Mouse (Mus musculus) forebrain, postnatal 0 days (tissue): Measurements from ENCODE around the gene Epor. TPM values are rescaled to one million over a fixed set of nuclear protein-coding genes. Genes with fewer than 3 reads are reported as not detected.

Experiments used
- ATAC-seq: fragments of 200-750 bp; cut with Nextera tagmentation; 2 replicates; pipeline ENCODE4 v1.8.0; 2017; ENCODE audit warnings: mild to moderate bottlenecking, moderate library complexity
- DNase-seq: peaks from one replicate; pipeline ENCODE4 v3.0.0-alpha.2; 2015
- H3K27ac ChIP-seq: fragments of 300-500 bp; sonication (generic); 2 replicates; pipeline ENCODE4 v1.5.1; 2014; ENCODE audit warnings: low read depth, mild to moderate bottlenecking, antibody characterized with exemption, low read length, moderate library complexity, mixed read lengths
- H3K27me3 ChIP-seq: fragments of 300-500 bp; sonication (generic); 2 replicates; pipeline ENCODE4 v1.6.1; 2014; ENCODE audit warnings: mild to moderate bottlenecking, low read length, mixed read lengths; ENCODE audit not compliant: insufficient read depth
- H3K36me3 ChIP-seq: fragments of 300-500 bp; sonication (generic); 2 replicates; pipeline ENCODE4 v1.6.1; 2014; ENCODE audit warnings: mild to moderate bottlenecking, moderate library complexity; ENCODE audit not compliant: insufficient read depth
- H3K4me1 ChIP-seq: fragments of 300-500 bp; sonication (generic); 2 replicates; pipeline ENCODE4 v1.6.1; 2014; ENCODE audit warnings: antibody characterized with exemption; ENCODE audit not compliant: insufficient read depth
- H3K4me2 ChIP-seq: fragments of 300-500 bp; sonication (generic); 2 replicates; pipeline ENCODE4 v1.6.1; 2014; ENCODE audit warnings: low read depth, mild to moderate bottlenecking, moderate library complexity
- H3K4me3 ChIP-seq: fragments of 300-500 bp; sonication (generic); 2 replicates; pipeline ENCODE4 v1.5.1; 2014; ENCODE audit warnings: low read depth, low read length, mixed read lengths
- H3K9ac ChIP-seq: fragments of 300-500 bp; sonication (generic); 2 replicates; pipeline ENCODE4 v1.6.1; 2014; ENCODE audit warnings: mild to moderate bottlenecking
- H3K9me3 ChIP-seq: fragments of 300-500 bp; sonication (generic); 2 replicates; pipeline ENCODE4 v1.6.1; 2016; ENCODE audit warnings: low read length
- CTCF ChIP-seq: sonication (generic); IDR thresholded peaks from 2 replicates; pipeline ENCODE4 v1.5.1; 2016; ENCODE audit warnings: antibody characterized with exemption, control low read depth, low read depth
- WGBS: fragments of 180-500 bp; shearing (Covaris S2); extraction: QIAGEN DNeasy Blood & Tissue Kit; methylation state at CpG from one replicate; pipeline ENCODE4 v1.1.7; 2014; 5-methylcytosine and 5-hydroxymethylcytosine counted together
- polyA plus RNA-seq: library from polyadenylated mRNA; unstranded; fragments of >200 nt; fragmentation: Nextera tagmentation; extraction: Ambion mirVana; gene quantifications from 2 replicates; pipeline ENCODE4 v1.2.1, GENCODE M21; 2015
- total RNA-seq: library from RNA; depleted of rRNA; stranded (reverse); fragments of >200 nt; gene quantifications from 2 replicates; pipeline ENCODE4 v1.2.3, GENCODE M21; 2014

Epor gene
- total and polyA plus RNA-seq, 2 experiments from 2014 or later: 0.24 to 2.4 TPM

GRCm38 (mm10) chr9:21929208-21929607, 34.1 kb downstream of the Epor start:
- no peak for DNase-seq

GRCm38 (mm10) chr9:21927208-21927753, 36.0 kb downstream of the Epor start, which contains the start of the genes Ccdc159 and Tmem205:
TSS of gene Ccdc159 (plus strand) at chr9:21927471.
TSS of gene Tmem205 (minus strand) at chr9:21927556.
- Histone ChIP-seq H3K4me2 (peak within 1 kb of the TSS; percentile 54), H3K36me3 (0 out of 2 replicates have a peak, but pooled peaks cover 3% of the 10 kb centered on the region), H3K27me3 (no peaks in the 10 kb centered on the region), H3K27ac (peak within 1 kb of the TSS; percentile 64), H3K4me3 (peak within 1 kb of the TSS; percentile 54), H3K9ac (peak within 1 kb of the TSS; percentile 63), H3K9me3 (no peaks in the 10 kb centered on the region), H3K4me1 (peaks cover 10% of the 10 kb centered on the region; the same call in 1 of the 2 replicates)
- TF ChIP-seq CTCF: no peak
- whole genome bisulfite sequencing: under 1% methylated on average over 28 of the region's 28 CpGs
- peak; percentile 97 for ATAC-seq
- peak; percentile 96 for DNase-seq

More at GRCm38 (mm10) chr9:21929208-21929607, 34.1 kb downstream of the Epor start:
- H3K27me3 ChIP-seq: no peaks in the 10 kb centered on the region
- 0 out of 2 replicates have a peak, but pooled peaks cover 3% of the 10 kb centered on the region for H3K36me3 ChIP-seq
- no peak for TF ChIP-seq CTCF
- no peak overlapping the region for H3K27ac ChIP-seq
- no peak for ATAC-seq
- H3K4me2 ChIP-seq: no peak overlapping the region
- no peak overlapping the region for H3K4me3 ChIP-seq
- no peaks in the 10 kb centered on the region for H3K9me3 ChIP-seq
- WGBS: 84% methylated on average over 3 of the region's 3 CpGs
- no peak overlapping the region for H3K9ac ChIP-seq
- peaks cover 10% of the 10 kb centered on the region; the same call in 1 of the 2 replicates for H3K4me1 ChIP-seq

GRCm38 (mm10) chr9:21926784-21927183, 36.5 kb downstream of the Epor start:
- Histone ChIP-seq H3K27ac (peak overlapping the region; percentile 64), H3K36me3 (0 out of 2 replicates have a peak, but pooled peaks cover 3% of the 10 kb centered on the region), H3K9me3 (no peaks in the 10 kb centered on the region), H3K9ac (peak overlapping the region; percentile 63), H3K4me1 (peaks cover 10% of the 10 kb centered on the region; the same call in 1 of the 2 replicates), H3K4me2 (peak overlapping the region; percentile 54), H3K4me3 (peak overlapping the region; percentile 54), H3K27me3 (no peaks in the 10 kb centered on the region)
- no peak for DNase-seq
- ATAC-seq: peak; percentile 15; the same call in 1 of the 2 replicates
- 0% methylated on average over 6 of the region's 6 CpGs for WGBS
- no peak for TF ChIP-seq CTCF

GRCm38 (mm10) chr9:21926155-21926554, 37.2 kb downstream of the Epor start:
- ATAC-seq: no peak
- Histone ChIP-seq H3K4me1 (peaks cover 10% of the 10 kb centered on the region; the same call in 1 of the 2 replicates), H3K9me3 (no peaks in the 10 kb centered on the region), H3K4me2 (peak overlapping the region; percentile 54), H3K4me3 (no peak overlapping the region; the same call in 1 of the 2 replicates), H3K9ac (peak overlapping the region; percentile 63), H3K27me3 (no peaks in the 10 kb centered on the region), H3K27ac (peak overlapping the region; percentile 64; the same call in 1 of the 2 replicates), H3K36me3 (0 out of 2 replicates have a peak, but pooled peaks cover 3% of the 10 kb centered on the region)
- WGBS: 78% methylated on average over 6 of the region's 6 CpGs
- TF ChIP-seq CTCF: no peak
- DNase-seq: no peak

GRCm38 (mm10) chr9:21925506-21925905, 37.8 kb downstream of the Epor start:
- no peak overlapping the region for H3K4me2 ChIP-seq
- 0 out of 2 replicates have a peak, but pooled peaks cover 3% of the 10 kb centered on the region for H3K36me3 ChIP-seq
- 100% methylated on average over 1 of the region's 1 CpGs for WGBS
- no peak for DNase-seq
- no peak overlapping the region for H3K4me3 ChIP-seq
- H3K27ac ChIP-seq: no peak overlapping the region
- no peak for TF ChIP-seq CTCF
- ATAC-seq: no peak
- no peaks in the 10 kb centered on the region for H3K27me3 ChIP-seq
- no peaks in the 10 kb centered on the region for H3K9me3 ChIP-seq
- H3K4me1 ChIP-seq: peaks cover 10% of the 10 kb centered on the region; the same call in 1 of the 2 replicates
- H3K9ac ChIP-seq: no peak overlapping the region

GRCm38 (mm10) chr9:21925034-21925433, 38.3 kb downstream of the Epor start:
- H3K4me2 ChIP-seq: no peak overlapping the region
- DNase-seq (no peak), ATAC-seq (no peak)
- 91% methylated on average over 3 of the region's 3 CpGs for WGBS
- H3K4me3 ChIP-seq: no peak overlapping the region
- H3K9ac ChIP-seq: no peak overlapping the region
- peaks cover 10% of the 10 kb centered on the region; the same call in 1 of the 2 replicates for H3K4me1 ChIP-seq
- H3K9me3 ChIP-seq: no peaks in the 10 kb centered on the region
- H3K36me3 ChIP-seq: 0 out of 2 replicates have a peak, but pooled peaks cover 3% of the 10 kb centered on the region
- no peaks in the 10 kb centered on the region for H3K27me3 ChIP-seq
- no peak for TF ChIP-seq CTCF
- no peak overlapping the region for H3K27ac ChIP-seq

- Histone ChIP-seq H3K9ac (no peak overlapping the region), H3K27ac (no peak overlapping the region), H3K4me3 (no peak overlapping the region), H3K9me3 (no peaks in the 10 kb centered on the region), H3K27me3 (no peaks in the 10 kb centered on the region), H3K36me3 (0 out of 2 replicates have a peak, but pooled peaks cover 3% of the 10 kb centered on the region), H3K4me1 (peaks cover 10% of the 10 kb centered on the region; the same call in 1 of the 2 replicates), H3K4me2 (no peak overlapping the region)
- ATAC-seq (no peak), DNase-seq (no peak)
- WGBS: 62% methylated on average over 6 of the region's 6 CpGs
- no peak for TF ChIP-seq CTCF
Observed at GRCm38 (mm10) chr9:21924099-21924493, 39.2 kb downstream of the Epor start.
